Mouse (Mus musculus) WW6 (cell line): ENCODE results near the gene Gm20388.

Source experiments
- DNase-seq: peaks from one replicate; pipeline ENCODE4 v3.0.0-alpha.2; 2013; ENCODE audit warnings: low read depth, low spot score

The Gm20388 gene

DNA sequence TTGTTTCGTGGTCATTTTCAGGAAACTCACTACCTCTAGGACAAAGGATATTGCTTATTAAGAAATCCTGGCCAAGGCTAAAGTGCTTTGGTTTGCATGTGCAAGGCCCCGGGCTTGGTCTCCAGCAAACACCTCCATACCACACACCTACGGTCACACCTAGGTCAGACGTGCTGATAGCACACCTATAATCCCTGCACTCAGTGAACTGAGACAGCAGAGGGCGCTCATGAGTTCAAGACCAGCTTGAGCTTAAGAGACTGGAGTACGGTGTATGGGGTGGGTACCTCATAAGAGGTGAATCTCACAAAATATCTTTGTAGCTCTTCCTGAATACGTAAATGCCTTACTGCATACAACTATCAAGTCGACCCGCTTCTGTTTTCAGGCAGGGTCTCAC lies 3924.8 kb downstream of the Gm20388 start:
- peak; percentile 70 for DNase-seq

- no peak for DNase-seq
These were observed 3925.7 kb downstream of the Gm20388 start for GRCm38 (mm10) chr8:123836354-123836753.

DNA sequence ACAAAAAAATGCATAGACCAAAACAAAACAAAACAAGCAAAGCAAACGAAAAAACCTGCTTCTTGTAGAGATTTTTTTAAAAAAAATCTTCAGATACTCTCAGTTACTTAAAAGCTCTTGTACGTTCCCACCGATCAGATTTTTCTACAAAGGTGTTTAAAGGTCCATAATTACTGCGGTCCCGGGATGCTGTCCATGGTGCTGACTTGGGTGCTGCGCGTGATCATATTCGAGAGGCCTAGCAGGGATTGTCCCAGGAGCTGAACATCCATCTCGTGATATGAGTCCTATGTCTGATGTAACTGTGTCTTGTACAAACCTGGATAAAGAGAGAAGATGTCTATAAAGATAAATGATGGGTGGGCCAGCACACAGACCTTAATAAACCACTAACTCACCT lies 3927.9 kb downstream of the Gm20388 start:
- no peak for DNase-seq

DNA sequence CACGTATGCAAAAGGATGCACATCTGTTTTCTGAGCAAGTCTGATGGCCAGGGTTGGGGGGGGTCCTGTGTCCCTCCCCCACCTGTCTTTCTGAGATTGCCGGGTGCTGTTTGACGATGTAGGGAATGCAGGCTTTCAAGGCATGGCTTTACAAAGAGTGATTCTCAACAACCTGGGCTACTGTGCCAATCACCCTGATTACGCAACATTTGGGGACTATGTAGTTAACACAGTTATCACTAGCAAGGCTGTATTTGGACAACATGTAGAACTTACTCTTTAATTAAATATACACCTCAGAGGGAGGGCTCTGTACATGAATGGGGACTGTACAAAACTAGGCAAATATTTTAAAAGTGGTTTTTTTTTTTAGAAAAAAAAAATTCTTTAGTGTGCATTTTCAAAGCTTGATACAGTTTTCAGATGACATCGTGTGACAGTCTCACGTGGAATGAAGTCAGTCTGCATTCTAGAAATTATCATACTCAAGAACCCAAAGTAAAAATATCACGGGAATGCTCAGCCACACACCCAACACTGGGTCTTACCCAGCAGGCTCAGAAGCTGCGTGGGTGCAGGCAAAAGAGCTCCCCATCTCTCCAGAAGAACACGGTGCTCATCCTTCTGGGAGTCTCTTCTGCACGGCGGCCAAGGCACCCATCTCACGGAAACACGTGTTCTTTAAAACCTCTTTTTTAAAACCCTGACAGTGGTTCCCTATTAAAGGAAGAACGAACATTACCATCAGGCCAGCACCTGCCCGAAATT lies 3930.1 kb downstream of the Gm20388 start:
- no peak for DNase-seq

DNA sequence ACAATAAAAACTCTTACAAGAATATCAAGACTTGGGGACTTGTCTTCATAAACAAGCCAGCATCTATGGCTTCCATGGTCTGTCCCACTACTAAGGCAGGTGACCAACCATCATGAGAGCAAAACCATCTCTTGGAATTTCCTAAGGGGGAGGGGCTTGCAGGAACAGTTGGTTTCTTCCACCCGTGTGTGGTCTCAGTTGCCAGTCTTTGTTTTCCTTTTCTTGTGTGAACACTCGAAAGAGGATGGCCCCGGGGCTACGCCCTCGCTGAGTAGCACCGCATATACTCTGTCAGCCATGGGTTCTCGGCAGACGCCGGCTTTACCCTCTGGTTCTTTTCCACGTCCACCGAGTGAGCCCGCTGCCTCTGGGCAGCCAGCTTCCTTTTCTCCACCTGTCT lies 3931.4 kb downstream of the Gm20388 start:
- no peak for DNase-seq

DNA sequence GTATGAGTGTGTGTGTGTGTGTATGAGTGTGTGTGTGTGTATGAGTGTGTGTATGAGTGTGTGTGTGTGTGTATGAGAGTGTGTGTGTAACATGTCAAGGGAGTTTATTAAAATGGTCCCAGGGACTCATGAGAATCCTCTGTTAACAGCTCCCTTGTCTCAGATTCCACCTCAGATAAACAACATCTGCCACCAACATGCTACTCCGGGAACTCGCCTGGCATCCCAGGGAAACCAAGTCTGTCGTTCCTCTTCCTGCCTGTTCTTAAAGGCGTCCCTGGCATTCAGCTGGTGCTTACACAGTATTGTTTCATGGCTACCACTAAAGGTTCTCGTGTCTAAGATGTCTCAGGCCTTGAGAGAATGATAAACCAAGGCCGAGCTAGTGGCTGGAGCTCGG lies 3933.7 kb downstream of the Gm20388 start:
- DNase-seq: no peak

- no peak for DNase-seq
These were observed 3934.5 kb downstream of the Gm20388 start for GRCm38 (mm10) chr8:123845114-123845513.

DNA sequence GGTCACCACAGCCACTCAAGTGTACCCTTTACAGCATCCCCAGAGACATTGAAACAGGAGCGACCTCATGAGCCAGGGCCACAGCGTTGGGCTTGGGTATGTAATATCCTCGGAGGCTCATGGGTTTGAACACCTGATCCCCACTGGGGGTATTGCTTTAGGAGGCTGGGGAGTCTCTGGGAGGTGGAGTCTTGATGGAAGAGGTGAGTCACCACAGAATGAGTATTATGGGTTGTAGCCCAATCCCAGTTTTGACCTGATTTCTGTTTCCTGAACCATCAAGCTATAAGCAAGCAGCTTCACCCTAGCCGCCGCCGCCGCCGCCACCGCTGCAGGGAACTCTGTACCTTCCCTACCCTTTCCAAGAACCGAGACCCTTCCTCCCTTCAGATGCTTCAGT lies 3935.3 kb downstream of the Gm20388 start:
- no peak for DNase-seq

- DNase-seq: no peak
These were observed 3935.9 kb downstream of the Gm20388 start for GRCm38 (mm10) chr8:123846509-123846908.

GRCm38 (mm10) chr8:123847546-123847945 lies 3936.9 kb downstream of the Gm20388 start:
- no peak for DNase-seq

DNA sequence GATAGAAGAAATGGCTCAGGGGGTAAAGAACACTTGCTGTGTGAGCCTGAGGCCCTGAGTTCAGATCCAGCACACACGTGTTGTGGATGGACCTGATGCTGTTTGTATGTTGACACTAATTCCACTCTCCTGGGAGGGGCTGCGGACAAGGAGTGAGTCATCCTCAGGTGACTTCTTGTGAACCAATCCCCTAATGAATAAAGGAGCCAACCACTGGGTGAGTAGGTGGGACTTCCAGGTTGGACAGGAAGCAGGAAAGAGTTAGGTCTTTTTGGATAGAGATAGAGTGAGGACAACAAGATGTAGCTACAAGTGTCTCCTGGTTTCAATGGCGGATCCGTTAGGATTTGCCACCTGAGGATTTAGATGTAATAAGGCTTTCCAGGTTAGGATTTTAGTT lies 3938.7 kb downstream of the Gm20388 start:
- peak; percentile 46 for DNase-seq

DNA sequence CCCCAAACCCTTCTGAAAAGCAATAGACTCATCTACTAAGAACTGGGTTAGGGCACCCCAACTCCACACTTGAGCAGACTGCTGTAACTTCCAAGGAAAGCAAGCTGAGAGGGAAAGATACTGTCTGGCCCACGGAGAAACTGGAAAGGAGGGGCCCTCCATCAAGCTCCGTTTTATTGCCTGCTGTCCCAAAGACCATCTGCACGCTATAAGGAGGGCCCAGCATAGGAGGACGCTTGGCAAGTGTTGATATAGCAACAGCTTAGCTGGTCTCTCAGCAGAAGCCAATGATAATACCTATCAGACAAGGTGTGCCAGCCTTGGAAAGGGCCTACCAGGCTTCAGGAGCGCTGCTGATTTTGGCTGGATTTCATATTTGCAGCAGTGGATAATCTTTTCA lies 3940.9 kb downstream of the Gm20388 start:
- no peak for DNase-seq

- DNase-seq: no peak
These were observed 3943.6 kb downstream of the Gm20388 start for GRCm38 (mm10) chr8:123854252-123854651.

- no peak for DNase-seq
These were observed 3944.3 kb downstream of the Gm20388 start for GRCm38 (mm10) chr8:123854733-123855475.

DNA sequence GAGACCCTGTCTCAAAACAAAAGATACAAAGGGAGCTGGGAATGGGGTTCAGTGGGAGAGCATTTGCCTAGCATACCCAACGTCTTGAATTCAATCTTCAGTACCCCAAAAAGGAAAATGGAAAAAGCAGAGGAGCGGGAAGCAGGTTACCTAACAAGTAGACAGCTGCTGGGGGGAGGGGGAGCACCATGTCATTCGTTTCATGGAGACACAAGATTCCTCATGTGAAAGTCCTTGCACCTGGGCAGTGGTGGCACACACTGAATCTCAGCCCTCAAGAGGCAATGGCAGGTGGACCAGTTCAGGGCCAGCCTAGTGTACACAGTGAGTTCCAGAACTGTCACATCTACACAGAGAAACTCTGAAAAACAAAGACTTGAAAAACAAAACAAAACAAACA lies 3946.7 kb downstream of the Gm20388 start:
- DNase-seq: no peak

- no peak for DNase-seq
These were observed 3947.9 kb downstream of the Gm20388 start for GRCm38 (mm10) chr8:123858574-123858940.

GRCm38 (mm10) chr8:123858941-123859647 lies 3948.5 kb downstream of the Gm20388 start:
- peak; percentile 92 for DNase-seq

- peak; percentile 47 for DNase-seq
These were observed 3949.1 kb downstream of the Gm20388 start, which contains the start of gene Ccsap for GRCm38 (mm10) chr8:123859648-123860259. TSS of gene Ccsap (minus strand) at chr8:123860209.

DNA sequence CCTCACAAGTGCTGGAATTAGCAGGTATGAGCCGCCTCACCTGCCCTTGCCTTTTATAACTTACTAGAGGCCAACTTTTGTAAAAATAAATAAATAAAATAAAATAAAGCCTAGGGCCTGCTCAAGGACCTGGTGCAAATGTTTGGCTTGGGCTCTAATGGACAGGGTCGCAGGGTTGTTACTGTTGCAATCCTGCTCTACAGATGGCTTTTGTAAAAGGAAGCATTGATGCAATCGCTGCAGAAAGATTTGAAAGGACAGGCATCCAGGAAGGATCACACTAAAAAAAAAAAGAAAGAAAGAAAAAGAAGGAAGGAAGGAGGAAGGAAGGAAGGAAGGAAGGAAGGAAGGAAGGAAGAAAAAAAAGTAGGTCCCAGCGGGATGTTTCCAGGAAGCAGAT lies 3949.7 kb downstream of the Gm20388 start:
- DNase-seq: no peak

DNA sequence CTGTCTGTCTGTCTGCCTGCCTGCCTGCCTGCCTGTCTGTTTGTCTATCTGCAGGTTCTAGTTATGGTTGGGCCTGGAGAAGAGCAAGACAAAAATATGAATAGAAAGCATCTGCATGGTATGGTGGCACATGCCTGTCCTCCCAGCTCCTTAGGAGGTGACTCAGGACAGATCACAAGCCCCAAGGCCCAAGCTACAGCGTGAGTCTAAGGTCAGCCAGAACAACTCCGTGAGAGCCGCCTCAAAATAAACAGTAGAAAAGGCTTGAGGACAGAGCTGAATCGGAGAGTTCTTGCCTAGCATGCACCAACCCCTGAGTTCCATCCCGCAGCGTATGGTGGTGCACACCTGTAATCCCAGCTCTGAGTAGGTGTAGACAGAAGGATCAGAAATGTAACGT lies 3955.1 kb downstream of the Gm20388 start:
- DNase-seq: no peak

- DNase-seq: no peak
These were observed 3956.3 kb downstream of the Gm20388 start for GRCm38 (mm10) chr8:123866971-123867370.

DNA sequence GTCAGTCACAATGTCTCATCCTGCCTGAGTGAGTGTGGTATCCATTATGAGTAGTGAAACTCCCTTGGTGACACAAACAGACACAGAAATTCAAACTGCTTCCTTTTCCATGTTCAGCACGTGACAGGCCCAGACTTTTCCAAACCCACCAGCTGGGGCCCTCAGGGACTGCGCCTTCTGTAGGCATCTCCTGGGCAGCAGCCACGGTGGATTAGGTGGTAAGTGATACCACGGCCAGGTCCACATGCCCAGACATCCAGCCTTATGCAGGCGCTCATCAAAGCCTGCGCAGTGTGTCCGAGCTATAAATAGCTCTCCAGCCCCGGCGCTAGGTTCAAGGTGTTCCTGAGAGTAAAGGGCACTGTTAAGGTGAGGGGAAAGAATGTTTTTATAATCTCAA lies 3961.4 kb downstream of the Gm20388 start:
- no peak for DNase-seq
